Mouse (Mus musculus) adrenal gland, adult (tissue): ENCODE results near the gene Apbb2.

ENCODE experiments used
- DNase-seq, 2 experiments: peaks; one replicate each; pipeline ENCODE4 v3.0.0; 2022 to 2023; ENCODE audit warnings: low spot score in 1 of 2; ENCODE audit not compliant: inconsistent age in 2 of 2

The Apbb2 gene

DNA sequence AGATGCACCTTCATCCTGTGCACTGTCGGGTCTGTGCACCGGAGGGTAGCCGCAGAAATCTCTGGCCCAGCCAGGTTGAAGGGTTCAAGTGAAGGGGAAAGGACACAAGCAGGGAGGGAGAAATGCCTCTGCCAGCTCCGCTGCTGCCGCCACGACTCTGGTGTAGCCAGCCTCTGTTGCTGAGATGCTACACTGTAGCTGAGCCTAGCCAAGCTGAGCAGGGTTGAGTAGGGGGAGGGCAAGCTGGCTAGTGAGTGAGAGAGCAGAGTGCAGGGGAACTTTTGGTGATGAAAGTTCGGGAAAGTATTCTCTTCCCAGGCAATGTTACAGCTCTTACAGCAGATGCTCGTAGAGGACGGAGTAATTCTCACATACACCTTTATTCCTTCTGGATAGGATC is 66.3 kb downstream of the Apbb2 start:
- DNase-seq, result no peak

DNA sequence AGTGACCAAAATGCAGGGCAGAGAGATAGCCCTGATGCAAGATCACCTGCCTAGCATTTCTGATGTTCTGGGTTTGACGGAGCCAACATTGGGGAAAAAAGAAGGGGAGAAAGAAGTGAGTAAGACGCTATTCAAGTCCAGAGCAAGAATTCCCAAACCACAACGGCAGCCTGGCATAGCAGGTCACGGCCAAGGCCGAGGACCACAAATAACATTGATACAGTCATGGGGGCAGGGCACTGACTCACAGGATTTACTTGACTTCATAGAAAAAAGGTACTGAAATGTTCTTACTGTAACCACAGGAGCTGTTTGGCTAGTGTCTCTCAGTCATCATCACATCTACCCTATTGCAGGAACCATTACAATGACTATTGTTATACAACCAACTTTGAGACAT is 68.3 kb downstream of the Apbb2 start:
- peak; percentile 89 to 92 for DNase-seq

DNA sequence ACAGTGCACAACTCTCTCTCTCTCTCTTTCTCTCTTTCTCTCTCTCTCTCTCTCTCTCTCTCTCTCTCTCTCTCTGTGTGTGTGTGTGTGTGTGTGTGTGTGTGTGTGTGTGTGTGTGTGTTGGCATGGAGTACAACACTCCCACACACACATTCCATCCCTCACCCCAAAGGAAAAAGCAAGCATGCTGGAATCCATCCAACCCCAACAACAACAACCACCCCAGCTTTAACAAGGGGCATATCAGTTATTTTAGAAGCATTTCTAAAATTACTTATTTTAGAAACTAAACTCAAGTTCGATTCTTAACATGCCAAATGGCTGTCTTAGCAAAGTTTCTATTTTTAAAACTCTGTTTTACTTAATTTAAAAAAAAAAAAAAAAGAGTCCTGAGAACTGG is 68.9 kb downstream of the Apbb2 start:
- no peak for DNase-seq

DNA sequence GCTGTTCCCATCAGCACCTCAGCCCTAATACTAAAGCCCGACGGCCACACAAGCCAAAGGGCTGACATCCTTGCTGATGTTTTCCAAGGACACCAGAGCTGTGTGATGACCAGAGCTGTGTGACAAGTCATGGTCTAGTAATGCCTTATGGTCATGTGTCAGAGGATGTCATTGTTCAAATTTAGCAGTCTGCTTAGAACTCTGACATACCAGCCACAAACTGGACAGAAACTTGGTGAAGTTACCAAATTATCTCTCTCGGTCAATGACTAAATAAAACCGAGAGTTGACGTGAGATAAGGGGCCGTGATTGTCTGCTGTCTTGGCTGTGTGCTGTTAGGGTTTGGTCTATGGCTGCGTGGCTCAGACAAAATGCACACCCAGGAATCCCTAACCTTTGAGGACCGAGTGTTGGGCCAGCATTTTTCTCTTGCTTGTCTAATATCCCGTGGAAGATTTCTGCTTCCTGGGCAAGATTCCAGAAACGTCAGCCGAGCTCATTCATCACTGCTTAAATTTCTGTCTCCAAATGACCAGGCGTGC is 71.5 kb downstream of the Apbb2 start:
- DNase-seq, result peak; percentile 89 to 96

DNA sequence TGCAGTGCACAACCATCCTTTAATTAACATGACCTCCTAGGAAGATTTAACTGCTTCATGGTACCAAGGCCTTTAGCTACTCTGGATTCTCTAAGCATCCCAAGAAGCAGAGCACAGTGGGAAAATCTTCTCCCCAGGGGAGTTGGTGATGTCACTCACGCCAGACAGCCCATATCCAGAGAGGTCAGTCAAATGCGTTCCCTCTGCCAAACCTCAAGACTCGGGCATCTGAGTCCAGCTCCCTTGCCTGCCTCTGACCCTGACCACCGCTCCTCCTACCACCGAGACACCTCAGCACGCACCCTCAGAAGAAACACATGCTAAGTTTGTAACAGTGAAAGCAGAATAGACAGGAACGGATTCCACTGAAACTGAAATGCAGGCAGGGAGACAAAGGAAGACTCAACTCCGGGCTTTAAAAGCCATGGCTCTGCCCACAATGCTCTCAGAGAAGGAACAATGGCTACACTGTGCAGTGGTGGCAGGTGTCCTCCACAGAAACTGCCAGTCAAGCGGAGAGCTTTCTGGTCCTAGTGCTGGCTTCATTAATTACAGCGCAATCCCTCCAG is 72.9 kb downstream of the Apbb2 start:
- DNase-seq, result no peak

DNA sequence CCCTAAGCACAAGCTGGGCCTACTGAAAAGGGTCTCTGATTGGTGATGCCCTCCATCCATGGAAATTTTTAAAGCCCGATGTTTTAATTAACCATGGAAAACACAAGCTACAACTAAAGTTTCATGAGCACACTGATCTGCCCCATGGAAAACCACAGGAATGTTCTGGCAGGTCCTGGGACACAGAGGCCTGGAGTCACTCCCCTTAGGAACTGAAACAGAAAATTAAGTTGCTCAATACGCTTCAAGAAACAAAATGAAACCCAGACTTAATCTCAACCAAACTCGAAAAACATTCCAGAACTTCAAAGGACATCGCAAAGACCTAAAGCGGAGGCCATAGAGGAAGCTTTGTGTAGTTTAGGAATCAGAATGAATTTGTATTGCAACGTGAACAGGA is 74.8 kb downstream of the Apbb2 start:
- peak in 1 of 2 experiments; percentile 71 for DNase-seq

DNA sequence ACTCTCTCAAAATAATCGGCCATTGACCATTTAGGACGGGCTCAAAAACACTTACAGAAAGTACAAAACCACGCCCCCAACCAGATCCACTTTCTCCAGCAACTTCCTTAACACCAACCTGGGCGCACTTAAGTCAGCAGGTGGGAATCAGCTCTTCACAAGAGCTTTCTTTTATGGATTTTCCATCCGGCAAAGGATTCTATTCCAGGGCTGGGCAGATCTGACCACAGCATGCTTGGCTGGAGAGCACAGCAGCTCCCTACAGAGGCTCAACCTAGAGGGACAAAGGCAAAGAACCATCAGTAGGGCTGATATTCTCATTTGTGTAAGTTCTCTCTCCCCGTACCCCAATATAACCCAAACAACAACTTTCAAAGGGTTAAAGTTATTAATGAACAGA is 75.2 kb downstream of the Apbb2 start:
- DNase-seq, result no peak

DNA sequence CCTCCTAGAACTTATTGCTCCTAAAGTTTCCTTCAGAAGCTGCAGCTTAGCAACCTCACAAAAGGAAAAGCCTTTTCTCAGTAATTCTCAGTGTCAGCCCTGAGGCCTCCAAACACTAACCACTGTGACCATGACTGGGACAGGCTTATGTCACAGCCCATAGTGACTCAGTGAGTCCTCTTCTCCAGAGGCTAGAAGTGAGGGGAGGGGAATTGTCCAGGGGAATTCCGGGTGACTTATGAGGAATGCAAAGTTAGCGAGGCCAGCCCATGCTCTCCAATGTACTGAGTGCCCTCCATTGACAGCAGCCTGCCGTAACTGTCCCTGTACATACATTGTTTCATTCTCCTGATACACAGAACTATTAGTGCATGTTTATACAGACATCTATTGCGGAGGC is 76.1 kb downstream of the Apbb2 start:
- peak; percentile 81 to 88 for DNase-seq

DNA sequence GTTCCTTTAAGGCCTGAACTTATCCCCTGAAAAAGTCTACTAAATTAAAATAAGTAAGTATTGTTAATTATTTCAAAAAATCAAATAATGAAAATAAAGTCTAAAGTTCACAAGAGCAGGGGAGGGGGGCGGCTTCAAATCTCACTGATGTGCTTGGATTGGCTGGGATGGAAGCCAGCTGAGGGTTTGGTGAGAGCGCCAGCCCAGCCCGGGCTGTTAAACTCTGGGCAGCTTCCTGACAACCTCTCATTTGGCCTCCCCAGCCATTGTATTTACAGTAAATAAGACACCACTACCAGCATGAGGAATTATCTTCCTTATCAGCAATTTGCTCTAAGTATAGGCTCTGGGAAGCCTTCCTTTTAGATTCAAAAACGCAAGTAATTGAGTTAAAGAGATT is 77.2 kb downstream of the Apbb2 start:
- DNase-seq, result no peak

DNA sequence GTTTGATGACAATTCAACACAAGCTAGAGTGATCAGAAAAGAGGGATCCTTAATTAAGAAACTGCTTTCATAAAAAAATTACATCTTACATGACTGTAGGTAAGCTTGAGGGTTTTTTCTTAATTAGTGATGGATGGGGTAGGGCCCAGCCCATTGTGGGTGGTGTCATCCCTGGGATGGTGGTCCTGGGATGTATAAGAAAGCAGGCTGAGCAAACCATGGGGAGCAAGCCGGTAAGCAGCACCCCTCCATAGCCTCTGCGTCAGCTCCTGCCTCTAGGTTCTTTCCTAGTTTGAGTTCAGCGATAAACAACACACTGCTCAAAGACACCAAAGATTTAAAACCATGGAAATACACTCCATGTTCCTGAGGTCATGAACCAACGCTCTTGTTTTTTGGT is 78.3 kb downstream of the Apbb2 start:
- DNase-seq, result no peak

DNA sequence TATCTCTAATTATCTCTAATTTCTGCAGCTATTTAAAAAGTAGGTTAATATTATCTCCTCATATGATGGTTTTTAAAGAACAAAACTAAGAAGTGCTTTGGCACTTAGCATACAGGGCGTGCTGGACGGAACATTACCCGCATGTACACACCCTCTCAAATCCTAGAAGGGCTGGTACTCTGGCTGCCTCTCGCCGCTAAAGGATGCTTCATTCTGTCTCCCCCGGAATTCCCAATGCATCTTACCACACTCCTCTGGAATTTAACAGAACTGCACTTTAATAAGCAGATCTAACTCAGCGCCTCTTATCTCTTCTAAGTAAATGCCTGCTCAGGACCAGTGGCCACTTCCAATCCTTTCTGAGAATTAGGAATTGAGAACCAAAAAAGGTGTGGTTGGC is 80.8 kb downstream of the Apbb2 start:
- no peak for DNase-seq

DNA sequence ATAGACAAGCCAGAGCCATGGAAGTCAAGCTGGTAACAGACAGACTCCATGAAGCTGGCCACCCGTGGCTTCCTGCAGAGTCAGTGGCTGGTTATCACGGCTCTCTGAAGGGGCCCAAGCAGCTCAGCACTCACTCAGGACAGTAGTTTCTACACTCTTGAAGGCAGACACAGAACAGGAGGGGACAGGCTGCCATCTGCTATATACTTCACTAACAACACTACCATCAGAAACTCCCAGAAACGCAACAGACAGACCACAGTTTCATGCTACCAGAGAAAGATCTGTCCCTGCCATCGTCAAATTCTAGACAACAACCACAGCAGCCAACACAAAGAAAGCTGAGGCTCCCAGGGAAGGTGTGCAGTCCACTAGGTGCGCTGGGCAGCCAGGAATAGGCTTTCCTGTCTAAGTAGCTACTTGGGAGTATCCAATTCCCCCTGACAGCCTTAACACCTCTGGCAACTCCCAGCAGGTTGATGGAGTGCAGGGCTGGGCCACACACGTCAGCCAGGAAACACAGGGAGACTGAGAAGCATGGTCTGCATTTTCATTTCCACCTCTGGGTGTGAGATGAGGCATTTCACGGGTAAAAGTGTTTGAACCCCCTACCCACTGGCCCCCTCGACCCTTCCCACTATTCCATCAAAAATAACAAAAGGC is 81.8 kb downstream of the Apbb2 start:
- no peak for DNase-seq

DNA sequence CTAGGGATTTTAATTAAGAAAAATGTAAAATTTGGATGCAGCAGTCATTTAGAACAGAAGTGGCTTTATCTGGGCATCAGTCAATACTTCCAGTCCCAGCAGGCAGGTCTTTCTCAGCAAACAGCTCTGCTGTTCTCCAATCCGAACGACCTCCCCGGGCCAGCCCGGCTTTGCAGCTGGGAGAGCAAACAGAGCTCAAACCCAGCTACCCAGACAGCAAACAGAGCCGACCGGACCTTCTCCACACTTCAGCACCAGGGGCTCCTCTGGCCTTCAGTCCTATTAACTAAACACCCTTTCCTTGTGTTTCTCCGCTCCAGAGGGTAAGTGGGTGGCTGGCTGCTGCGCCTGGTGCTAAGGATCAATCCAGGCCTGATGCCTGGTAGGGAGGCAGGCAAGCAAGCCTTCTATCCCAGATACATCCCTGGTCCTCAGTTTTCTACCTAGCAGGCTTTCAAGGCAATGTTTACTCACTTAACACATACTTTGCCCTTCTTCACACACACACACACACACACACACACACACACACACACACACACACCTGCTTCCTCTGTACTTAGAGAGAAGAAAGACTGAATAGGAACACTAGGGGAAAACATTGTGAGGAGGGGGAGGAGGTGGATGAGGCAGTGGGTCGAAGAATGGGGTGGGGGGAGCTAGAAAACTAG is 82.9 kb downstream of the Apbb2 start:
- DNase-seq, result no peak

DNA sequence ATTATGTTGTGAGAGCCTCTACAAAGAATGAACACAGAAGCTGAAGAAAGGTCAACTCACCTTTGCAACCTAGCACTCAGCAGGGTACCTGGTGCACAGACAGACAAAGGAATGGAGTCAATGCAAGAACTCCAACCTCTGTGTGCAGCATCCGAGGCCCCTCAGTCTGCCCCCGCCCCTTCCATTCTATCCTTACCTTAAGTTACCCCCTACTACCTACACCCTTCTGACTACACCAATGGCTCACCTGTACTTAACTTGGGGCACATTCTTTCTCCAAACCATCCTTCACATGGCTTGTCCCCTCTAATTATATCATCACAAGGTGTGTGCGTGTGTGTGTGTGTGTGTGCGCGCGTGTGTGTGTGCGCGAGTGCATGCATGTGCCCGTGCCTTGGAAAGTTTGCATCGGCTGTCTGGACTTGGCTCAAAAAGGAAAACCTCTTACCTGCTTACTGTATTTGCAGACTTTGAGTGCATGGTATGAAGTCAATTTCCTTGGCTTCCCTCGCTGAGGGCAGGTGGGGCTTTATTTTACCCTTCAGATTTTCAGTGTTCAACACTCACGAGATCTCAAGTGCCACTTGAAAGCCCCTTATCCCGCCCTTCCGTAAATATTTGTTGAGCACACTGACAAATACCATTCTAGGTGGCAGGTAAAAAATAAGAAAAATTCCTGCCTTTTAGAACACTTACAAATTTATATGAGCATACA is 84.7 kb downstream of the Apbb2 start:
- no peak for DNase-seq

DNA sequence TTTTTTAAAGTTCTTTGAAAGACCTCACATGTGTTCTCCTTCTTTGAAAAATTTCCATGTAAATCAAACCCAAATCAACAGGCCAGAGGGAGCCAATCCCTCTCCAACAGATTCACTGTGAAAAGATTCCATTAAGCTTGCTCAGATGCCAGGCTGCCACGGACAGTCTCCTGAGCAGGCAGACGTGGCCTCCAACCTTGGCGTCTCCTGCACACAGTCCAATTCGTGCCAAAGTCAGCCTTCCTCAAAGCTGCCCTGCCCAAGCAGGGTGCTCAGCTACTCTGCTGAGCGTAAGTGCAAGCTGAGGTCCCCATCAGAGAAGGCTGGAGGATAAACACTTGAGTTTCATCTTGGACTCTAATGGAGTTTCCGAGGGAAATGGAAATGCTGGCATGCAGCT is 85.8 kb downstream of the Apbb2 start:
- peak; percentile 83 to 88 for DNase-seq

DNA sequence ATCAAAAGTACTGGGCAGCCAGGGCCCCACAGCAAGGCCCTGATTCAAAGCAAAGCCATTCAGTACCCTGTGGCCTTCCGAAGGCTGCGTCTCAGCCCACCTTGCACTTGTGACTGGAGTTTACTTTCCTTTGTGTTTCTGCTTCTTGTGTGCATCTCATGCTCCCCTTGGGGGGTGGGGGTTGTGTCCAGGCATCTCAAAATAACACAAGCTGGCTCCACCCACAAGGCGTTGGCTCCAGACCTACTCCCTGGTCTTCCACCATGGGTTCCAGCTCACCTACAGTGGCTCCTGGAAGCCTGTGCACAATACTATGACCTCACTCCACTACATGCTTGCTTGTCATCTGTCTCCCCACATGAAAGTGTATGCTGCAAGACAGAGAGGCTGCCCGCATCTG is 88.2 kb downstream of the Apbb2 start:
- no peak for DNase-seq

DNA sequence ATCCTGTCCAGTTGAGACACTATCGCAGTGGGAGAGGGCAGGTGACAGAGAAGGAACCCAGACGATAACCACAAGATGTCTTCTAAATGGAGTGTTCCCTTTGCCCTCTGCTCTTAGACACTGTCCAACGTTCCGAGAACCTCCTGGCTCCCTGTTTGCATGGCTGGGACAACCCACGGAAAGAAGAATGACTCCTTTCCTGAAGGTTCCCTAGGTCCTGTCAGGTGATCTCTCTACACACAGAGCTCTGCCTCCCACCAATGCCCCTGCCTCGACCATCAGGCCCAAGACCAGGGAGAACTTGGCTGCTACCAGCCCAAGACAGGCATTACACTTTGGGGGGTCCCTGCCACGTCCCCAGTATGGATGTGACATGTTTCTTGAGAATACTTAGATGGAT is 89.0 kb downstream of the Apbb2 start:
- DNase-seq, result no peak

DNA sequence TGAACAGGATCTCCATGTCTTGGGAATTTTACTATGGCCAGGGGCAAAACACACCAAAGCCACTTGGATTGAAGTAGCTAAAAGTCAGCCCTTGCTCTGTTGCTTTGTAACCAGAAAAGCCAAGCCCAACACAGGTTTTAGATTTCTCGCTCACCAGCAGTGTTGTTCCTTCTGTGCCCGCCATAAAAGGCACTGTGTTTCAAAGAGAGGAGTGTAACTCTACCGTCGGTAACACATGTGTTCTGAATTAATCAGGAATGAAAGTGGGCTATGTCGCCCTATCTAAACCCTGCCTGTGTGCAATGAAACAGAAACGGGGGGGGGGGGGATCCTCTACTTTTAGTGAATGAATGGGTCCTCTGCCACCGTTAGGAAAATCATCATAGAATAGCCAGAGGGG is 90.0 kb downstream of the Apbb2 start:
- no peak for DNase-seq

DNA sequence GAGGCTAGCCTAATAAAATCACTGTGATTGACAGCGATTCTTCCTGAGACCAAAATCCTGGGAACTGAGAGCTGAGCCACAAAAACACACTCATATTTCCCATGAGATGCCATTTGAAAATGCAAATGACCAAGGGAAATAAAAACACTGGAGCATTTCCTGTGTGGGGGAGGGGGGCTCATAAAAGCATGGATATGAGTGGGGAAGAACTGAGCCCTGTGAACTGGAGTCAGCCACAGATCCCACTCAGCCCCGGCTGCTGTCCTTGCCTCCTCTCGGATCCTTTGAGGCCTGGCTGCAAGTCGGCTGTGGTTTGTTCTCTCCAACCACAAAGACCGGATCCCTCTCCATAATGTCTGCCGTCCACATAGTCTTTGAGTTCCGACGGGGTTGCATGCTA is 91.5 kb downstream of the Apbb2 start:
- DNase-seq, result no peak

DNA sequence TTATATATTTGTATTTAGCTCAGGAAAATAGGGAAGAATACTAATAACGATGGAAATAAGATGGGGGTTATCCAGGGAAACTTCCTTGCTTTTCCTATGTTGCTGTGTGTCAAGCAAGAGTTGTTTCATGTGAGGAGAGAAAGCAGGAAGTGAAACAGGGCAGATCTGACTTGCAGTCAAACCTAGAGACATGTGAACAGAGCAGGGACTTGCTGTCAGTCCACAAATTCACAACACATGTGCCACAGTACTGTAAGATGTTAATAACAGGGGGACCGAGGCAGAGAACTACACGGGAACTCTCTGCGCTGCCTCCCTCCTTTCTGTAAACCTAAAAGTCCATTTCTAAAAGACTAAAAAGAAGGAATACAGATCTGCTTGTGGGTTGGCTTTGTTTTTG is 93.6 kb downstream of the Apbb2 start:
- no peak for DNase-seq

DNA sequence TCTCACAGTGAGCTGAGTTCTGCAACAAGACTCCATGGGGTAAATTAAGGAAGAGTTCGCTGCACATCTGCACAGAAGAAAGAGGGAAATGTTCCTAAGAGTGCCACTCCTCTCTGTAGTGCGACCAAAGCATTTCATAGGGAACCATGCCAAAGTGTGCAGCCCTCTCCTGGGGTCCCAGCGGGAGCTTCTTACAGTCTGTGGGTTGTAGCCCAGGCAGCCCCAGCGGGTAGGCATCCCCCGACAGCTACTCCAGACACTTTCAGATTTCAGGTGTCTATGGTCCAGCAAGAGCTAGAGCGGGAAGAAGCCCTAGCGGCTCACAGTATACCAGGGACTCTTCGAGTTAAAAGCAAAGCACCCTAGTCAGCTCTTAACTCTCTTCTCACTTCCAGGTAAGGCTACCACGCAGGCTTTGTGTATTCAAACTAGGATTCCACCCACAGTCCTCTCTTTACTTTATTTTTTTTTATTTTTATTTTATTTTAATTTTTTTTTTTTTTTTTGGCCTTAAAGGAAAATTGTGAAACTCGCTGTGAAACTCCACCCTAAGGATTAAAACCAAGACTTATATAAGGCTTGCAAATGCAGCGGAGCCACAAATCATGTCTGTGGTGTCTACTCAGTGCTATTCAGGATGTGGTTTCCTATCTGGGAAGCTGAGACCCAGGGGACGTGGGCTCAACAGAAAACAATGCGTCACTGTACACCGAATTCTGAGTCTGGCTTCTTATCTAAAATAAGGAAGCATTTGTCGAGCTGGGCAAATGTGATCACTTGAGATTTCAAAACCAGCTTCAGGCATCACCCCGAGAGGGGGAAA is 94.7 kb downstream of the Apbb2 start:
- DNase-seq, result no peak
